Comparison of ENCODE assay signal across 17 mouse cellular contexts in the genomic region with DNA sequence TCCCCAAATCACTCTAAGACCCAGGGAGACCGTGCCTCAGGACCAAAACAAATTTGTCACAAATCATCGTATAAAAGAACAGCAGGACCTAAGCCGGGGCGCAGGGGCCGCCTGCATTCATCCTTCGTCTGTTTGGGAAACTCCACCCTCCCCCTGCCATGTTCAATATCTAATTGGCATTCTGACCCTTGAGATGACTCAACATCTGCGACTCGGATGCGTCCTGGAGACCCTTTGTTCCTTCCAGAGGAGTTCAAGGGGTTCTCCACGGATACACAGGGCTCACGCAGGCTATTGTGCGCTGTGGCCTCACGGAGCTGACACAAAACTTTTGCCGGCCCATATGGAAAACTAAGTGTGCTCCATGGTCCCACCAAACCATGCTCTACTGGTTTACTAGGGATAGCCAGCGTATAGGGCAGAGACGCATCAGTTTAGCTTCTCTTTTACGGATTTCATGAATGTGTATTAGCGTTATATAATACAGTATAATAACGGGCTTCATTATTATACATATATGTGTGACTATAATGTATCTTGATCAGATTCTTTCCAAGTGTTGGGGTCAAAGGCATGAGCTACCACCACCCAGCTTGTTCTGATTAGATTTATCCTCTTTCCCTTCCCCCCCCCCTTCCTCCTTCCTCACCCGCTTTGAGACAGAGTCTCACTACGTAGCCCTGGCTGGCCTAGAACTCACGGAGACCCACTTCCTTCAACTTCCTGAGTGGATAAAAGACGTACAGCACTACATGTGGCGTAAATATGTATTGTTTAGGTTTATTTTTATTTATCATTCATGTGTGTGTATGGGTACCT.
A peak's percentile ranks its signal among the peaks of the same experiment; 100 is the strongest.
DNase-seq lines count a peak whose midpoint lies in the region; ATAC-seq and TF ChIP-seq lines count a peak whose summit lies in the region.
"Had no signal": no experiment of that assay in that cellular context is flagged by ENCODE, and none has a peak within 500 bp of the region (broad histone marks: within the 10 kb centered on the region; RNA-seq: fewer than 3 reads in every experiment).

No protein-coding gene starts in this region.

- H3K27ac ChIP-seq in forebrain, embryonic 10.5 days: peak overlapping the region; percentile 81
- H3K27ac ChIP-seq in forebrain, embryonic 15.5 days (replicated peaks): no peak overlapping the region
- peak overlapping the region; percentile 72 for H3K27ac ChIP-seq in limb, embryonic 10.5 days
- no peak overlapping the region for H3K27ac ChIP-seq in midbrain, embryonic 16.5 days (ENCODE audit: low read length)
- no peak overlapping the region for H3K27ac ChIP-seq in intestine, postnatal 0 days (ENCODE audit: low read depth, low read length)
- H3K27ac ChIP-seq: kidney, embryonic 15.5 days; macrophage had no signal

- H3K9ac ChIP-seq in forebrain, embryonic 15.5 days (replicated peaks): no peak overlapping the region
- no peak overlapping the region for H3K9ac ChIP-seq in midbrain, embryonic 16.5 days (ENCODE audit: low read depth, low read length)
- H3K9ac ChIP-seq in intestine, postnatal 0 days (ENCODE audit: low read depth, low read length): no peak overlapping the region
- H3K9ac ChIP-seq: embryonic facial prominence, embryonic 12.5 days; kidney, embryonic 15.5 days; lung, embryonic 14.5 days had no signal

- peaks cover 21% of the 10 kb centered on the region for H3K27me3 ChIP-seq in forebrain, embryonic 10.5 days (ENCODE audit: poor library complexity, severe bottlenecking)
- no peaks in the 10 kb centered on the region for H3K27me3 ChIP-seq in forebrain, embryonic 15.5 days
- no peaks in the 10 kb centered on the region for H3K27me3 ChIP-seq in limb, embryonic 10.5 days (ENCODE audit: low read depth, poor library complexity, severe bottlenecking)
- 0 out of 2 replicates have a peak, but pooled peaks cover 2% of the 10 kb centered on the region for H3K27me3 ChIP-seq in midbrain, embryonic 16.5 days (ENCODE audit: control insufficient read depth, insufficient read depth, low read depth, low read length)
- H3K27me3 ChIP-seq in intestine, postnatal 0 days (replicated peaks; ENCODE audit: control insufficient read depth, insufficient read depth, low read length): no peaks in the 10 kb centered on the region
- H3K27me3 ChIP-seq: CH12.LX; embryonic facial prominence, embryonic 12.5 days had no signal

- TF ChIP-seq CTCF in intestine, postnatal 0 days (IDR thresholded peaks at IDR 0.05; ENCODE audit: low read depth): no peak

- H3K4me2 ChIP-seq in forebrain, embryonic 15.5 days (replicated peaks): no peak overlapping the region
- peak overlapping the region; percentile 28; the same call in 1 of the 2 replicates for H3K4me2 ChIP-seq in midbrain, embryonic 16.5 days (ENCODE audit: low read length)
- no peak overlapping the region for H3K4me2 ChIP-seq in intestine, postnatal 0 days (replicated peaks; ENCODE audit: low read depth)
- H3K4me2 ChIP-seq: embryonic facial prominence, embryonic 12.5 days; kidney, embryonic 15.5 days; lung, embryonic 14.5 days had no signal

- intact Hi-C loops in left cerebral cortex, postnatal 4 days (cut with DNase I): no loop called here

- peak overlapping the region; percentile 29 for H3K4me3 ChIP-seq in forebrain, embryonic 10.5 days
- H3K4me3 ChIP-seq in forebrain, embryonic 15.5 days: no peak overlapping the region
- H3K4me3 ChIP-seq in limb, embryonic 10.5 days: no peak overlapping the region
- no peak overlapping the region for H3K4me3 ChIP-seq in midbrain, embryonic 16.5 days (ENCODE audit: low read depth, low read length)
- no peak overlapping the region for H3K4me3 ChIP-seq in intestine, postnatal 0 days (ENCODE audit: low read depth, low read length)
- H3K4me3 ChIP-seq: embryonic facial prominence, embryonic 12.5 days; kidney, embryonic 15.5 days had no signal

- peak; percentile 72 for DNase-seq in forebrain, embryonic 10.5 days (ENCODE audit: extremely low spot score, low spot score)
- DNase-seq in embryo, embryonic 10.5 days (ENCODE audit: low spot score): peak; percentile 90
- no peak for DNase-seq in limb, embryonic 10.5 days (ENCODE audit: low spot score)
- no peak for DNase-seq in left cerebral cortex, postnatal 4 days
- no peak for DNase-seq in T-cell, adult 2 months (ENCODE audit: low spot score)
- DNase-seq: adrenal gland, postnatal 25 days; cerebellum, adult 9-10 months; heart, adult 18-20 months; layer of hippocampus, adult 9-11 months; lung, embryonic 14.5 days had no signal

- 31% methylated on average over 24 of the region's 24 CpGs for WGBS in forebrain, embryonic 10.5 days
- WGBS in forebrain, embryonic 15.5 days: 32% methylated on average over 24 of the region's 24 CpGs
- 44% methylated on average over 24 of the region's 24 CpGs for WGBS in limb, embryonic 10.5 days
- 24% methylated on average over 24 of the region's 24 CpGs for WGBS in midbrain, embryonic 16.5 days
- 75% methylated on average over 24 of the region's 24 CpGs for WGBS in intestine, postnatal 0 days

- H3K9me3 ChIP-seq in forebrain, embryonic 10.5 days: no peaks in the 10 kb centered on the region
- no peaks in the 10 kb centered on the region for H3K9me3 ChIP-seq in forebrain, embryonic 15.5 days
- no peaks in the 10 kb centered on the region for H3K9me3 ChIP-seq in limb, embryonic 10.5 days (replicated peaks)
- H3K9me3 ChIP-seq in midbrain, embryonic 16.5 days (replicated peaks; ENCODE audit: control insufficient read depth, low read length, poor library complexity, severe bottlenecking): no peaks in the 10 kb centered on the region
- H3K9me3 ChIP-seq in intestine, postnatal 0 days (ENCODE audit: control insufficient read depth): no peaks in the 10 kb centered on the region
- H3K9me3 ChIP-seq: embryonic facial prominence, embryonic 12.5 days; kidney, embryonic 15.5 days had no signal

- H3K4me1 ChIP-seq in forebrain, embryonic 10.5 days: peaks cover 40% of the 10 kb centered on the region
- H3K4me1 ChIP-seq in forebrain, embryonic 15.5 days: peaks cover 14% of the 10 kb centered on the region
- H3K4me1 ChIP-seq in limb, embryonic 10.5 days: peaks cover 39% of the 10 kb centered on the region
- peaks cover 9% of the 10 kb centered on the region for H3K4me1 ChIP-seq in midbrain, embryonic 16.5 days (ENCODE audit: control insufficient read depth, insufficient read depth, low read length)
- no peaks in the 10 kb centered on the region for H3K4me1 ChIP-seq in intestine, postnatal 0 days (replicated peaks; ENCODE audit: control insufficient read depth, insufficient read depth, low read length)

- H3K36me3 ChIP-seq in forebrain, embryonic 10.5 days (replicated peaks): no peaks in the 10 kb centered on the region
- no peaks in the 10 kb centered on the region for H3K36me3 ChIP-seq in forebrain, embryonic 15.5 days
- no peaks in the 10 kb centered on the region for H3K36me3 ChIP-seq in limb, embryonic 10.5 days
- H3K36me3 ChIP-seq in midbrain, embryonic 16.5 days (ENCODE audit: control insufficient read depth, insufficient read depth, low read length): no peaks in the 10 kb centered on the region
- no peaks in the 10 kb centered on the region for H3K36me3 ChIP-seq in intestine, postnatal 0 days (ENCODE audit: control insufficient read depth, insufficient read depth)
- H3K36me3 ChIP-seq: embryonic facial prominence, embryonic 12.5 days; kidney, embryonic 15.5 days had no signal

- ATAC-seq in forebrain, embryonic 15.5 days (replicated peaks): no peak
- ATAC-seq in midbrain, embryonic 16.5 days: no peak
- no peak for ATAC-seq in intestine, postnatal 0 days

Comparison
In these comparisons a context has a peak if more than half of its experiments do, and no peak if none do; other contexts are left out.
1. H3K27ac ChIP-seq: peak in forebrain, embryonic 10.5 days (single experiment) and limb, embryonic 10.5 days (single experiment); none in forebrain, embryonic 15.5 days (single experiment), midbrain, embryonic 16.5 days (single experiment) and intestine, postnatal 0 days (single experiment).
2. DNase-seq: peak in forebrain, embryonic 10.5 days (single experiment) and embryo, embryonic 10.5 days (single experiment); none in limb, embryonic 10.5 days (single experiment), left cerebral cortex, postnatal 4 days (single experiment) and T-cell, adult 2 months (single experiment).